8 mouse cellular contexts compared by ENCODE assay signal in the genomic region with DNA sequence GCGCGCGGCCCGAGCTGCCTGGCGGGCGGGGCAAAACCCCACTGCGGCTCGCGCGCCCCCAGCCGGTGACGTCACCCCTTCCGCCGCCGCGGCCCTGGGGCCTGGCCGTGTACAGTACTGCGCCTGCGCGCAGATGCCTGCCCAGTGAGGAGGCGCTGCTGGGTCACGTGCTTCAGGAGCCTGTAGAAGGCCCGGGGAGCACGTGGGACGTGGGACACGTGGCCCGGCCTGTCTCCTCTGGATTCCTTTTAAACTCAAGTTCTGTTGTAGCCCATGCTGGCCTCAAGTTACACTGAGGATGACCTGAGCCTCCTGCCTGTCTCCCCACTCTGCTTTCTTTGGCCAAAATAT. TPM values are rescaled to one million over a fixed set of nuclear protein-coding genes. Genes with fewer than 3 reads are reported as not detected.
A peak's percentile ranks its signal among the peaks of the same experiment; 100 is the strongest.
DNase-seq lines count a peak whose midpoint lies in the region; ATAC-seq and TF ChIP-seq lines count a peak whose summit lies in the region.

A gene (minus strand): TSS at position 82 of the 351 bp plus-strand sequence.

- TF ChIP-seq CTCF in forebrain, postnatal 0 days (IDR thresholded peaks at IDR 0.05; ENCODE audit: low read depth) = no peak; the same call in 1 of the 2 replicates

- H3K27me3 ChIP-seq in forebrain, postnatal 0 days (ENCODE audit: insufficient read depth, low read length) = no peaks in the 10 kb centered on the region
- peaks cover 5% of the 10 kb centered on the region; the same call in 1 of the 2 replicates for H3K27me3 ChIP-seq in neural tube, embryonic 14.5 days (ENCODE audit: control insufficient read depth, insufficient read depth, low read length)

- H3K4me2 ChIP-seq in forebrain, postnatal 0 days (ENCODE audit: low read depth) = peak within 1 kb of the TSS; percentile 97
- peak within 1 kb of the TSS; percentile 98 for H3K4me2 ChIP-seq in neural tube, embryonic 14.5 days (ENCODE audit: low read depth, low read length)

- WGBS in forebrain, postnatal 0 days = 6% methylated on average over 27 of the region's 27 CpGs
- WGBS in neural tube, embryonic 14.5 days = 0% methylated on average over 19 of the region's 27 CpGs

- no peaks in the 10 kb centered on the region for H3K9me3 ChIP-seq in forebrain, postnatal 0 days (ENCODE audit: low read length)
- no peaks in the 10 kb centered on the region for H3K9me3 ChIP-seq in neural tube, embryonic 14.5 days (ENCODE audit: control insufficient read depth, low read length)

- peak within 1 kb of the TSS; percentile 99 for H3K9ac ChIP-seq in forebrain, postnatal 0 days
- peak within 1 kb of the TSS; percentile 100 for H3K9ac ChIP-seq in neural tube, embryonic 14.5 days (replicated peaks; ENCODE audit: low read depth, low read length)

- peak; percentile 92 for ATAC-seq in forebrain, postnatal 0 days
- ATAC-seq in neural tube, embryonic 14.5 days (ENCODE audit: low read depth) = peak; percentile 87

- H3K36me3 ChIP-seq in forebrain, postnatal 0 days (ENCODE audit: insufficient read depth) = no peaks in the 10 kb centered on the region
- H3K36me3 ChIP-seq in neural tube, embryonic 14.5 days (ENCODE audit: control insufficient read depth, insufficient read depth, low read length) = no peaks in the 10 kb centered on the region

- H3K27ac ChIP-seq in forebrain, postnatal 0 days (ENCODE audit: low read depth, low read length) = peak within 1 kb of the TSS; percentile 100
- peak within 1 kb of the TSS; percentile 98 for H3K27ac ChIP-seq in neural tube, embryonic 14.5 days (ENCODE audit: low read depth, low read length)

- H3K4me3 ChIP-seq in forebrain, postnatal 0 days (ENCODE audit: low read depth, low read length) = peak within 1 kb of the TSS; percentile 95
- peak within 1 kb of the TSS; percentile 62 for H3K4me3 ChIP-seq in neural tube, embryonic 14.5 days (ENCODE audit: low read depth, low read length)

- intact Hi-C loops in heart, postnatal 36 days (cut with DNase I) = no loop called here

- DNase-seq in ES-CJ7 (ENCODE audit: low read depth, low spot score) = peak; percentile 94
- DNase-seq in cerebellum, adult 11 months = peak; percentile 98
- DNase-seq in forebrain, postnatal 0 days = peak; percentile 99
- DNase-seq in heart, postnatal 36 days = peak; percentile 87 to 93
- peak; percentile 99 for DNase-seq in layer of hippocampus, adult 18-20 months (ENCODE audit: low spot score in 2 of 2)
- peak; percentile 87 to 91 for DNase-seq in lung, adult 18-20 months
- peak; percentile 93 for DNase-seq in testis, postnatal 10 days (ENCODE audit: low spot score)

- peaks cover 9% of the 10 kb centered on the region; the same call in 1 of the 2 replicates for H3K4me1 ChIP-seq in forebrain, postnatal 0 days (ENCODE audit: insufficient read depth)
- peaks cover 27% of the 10 kb centered on the region for H3K4me1 ChIP-seq in neural tube, embryonic 14.5 days (ENCODE audit: control insufficient read depth, insufficient read depth, low read length)

RNA-seq across cellular contexts. Expression of the gene that starts here (rescaled TPM):
- total RNA-seq in forebrain, postnatal 0 days (2014; rRNA removed) = 568 and 711 TPM in 2 replicates
- 196 and 250 TPM in 2 replicates for polyA plus RNA-seq in forebrain, postnatal 0 days (2015; fragmentation: Nextera tagmentation; extraction: Ambion mirVana)
- total RNA-seq in heart, postnatal 36 days (2021) = 10 to 100 TPM; 45.8 to 47.7 TPM
- 100 to 1,000 TPM; 608 to 624 TPM for total RNA-seq in layer of hippocampus, adult 18-20 months (2021)
- 255 and 266 TPM in 2 replicates for polyA plus RNA-seq in neural tube, embryonic 14.5 days (2014; fragmentation: Nextera tagmentation; extraction: Ambion mirVana)

Comparison
In these comparisons a context has a peak if more than half of its experiments do, and no peak if none do; other contexts are left out.
1. Peak in every context shown above with its lines: DNase-seq, ATAC-seq, H3K4me3 ChIP-seq and H3K27ac ChIP-seq.
2. RNA of the gene that starts here (total RNA-seq): 568 to 711 TPM in forebrain, postnatal 0 days and 608 to 624 TPM in layer of hippocampus, adult 18-20 months; 45.8 to 47.7 TPM in heart, postnatal 36 days; every median in the first group is over 10 times any median in the second.